Mouse (Mus musculus) heart, embryonic 10.5 days (tissue): ENCODE measurements around the gene Myo5a. TPM values are rescaled to one million over a fixed set of nuclear protein-coding genes. Genes with fewer than 3 reads are reported as not detected.

Experiments used
- DNase-seq: peaks from one replicate; pipeline ENCODE4 v3.0.0-alpha.2; 2017; ENCODE audit warnings: low spot score
- H3K27ac ChIP-seq: fragments of 300-500 bp; sonication (generic); 2 replicates; pipeline ENCODE4 v1.5.1; 2016; ENCODE audit warnings: mild to moderate bottlenecking
- H3K27me3 ChIP-seq: fragments of 300-500 bp; sonication (generic); 2 replicates; pipeline ENCODE4 v1.6.1; 2016; ENCODE audit warnings: mild to moderate bottlenecking; ENCODE audit not compliant: poor library complexity, insufficient read depth, severe bottlenecking
- H3K36me3 ChIP-seq: fragments of 300-500 bp; sonication (generic); 2 replicates; pipeline ENCODE4 v1.6.1; 2016; ENCODE audit warnings: mild to moderate bottlenecking, moderate library complexity
- H3K4me1 ChIP-seq: fragments of 300-500 bp; sonication (generic); 2 replicates; pipeline ENCODE4 v1.6.1; 2016; ENCODE audit warnings: mild to moderate bottlenecking
- H3K4me3 ChIP-seq: fragments of 300-500 bp; sonication (generic); 2 replicates; pipeline ENCODE4 v1.5.1; 2016; ENCODE audit warnings: mild to moderate bottlenecking, moderate library complexity
- H3K9me3 ChIP-seq: fragments of 300-500 bp; sonication (generic); 2 replicates; pipeline ENCODE4 v1.6.1; 2016; ENCODE audit warnings: mild to moderate bottlenecking, moderate library complexity
- WGBS: fragments of 180-500 bp; shearing (Covaris S2); methylation state at CpG from one replicate; pipeline ENCODE4 v1.1.7; 2016; 5-methylcytosine and 5-hydroxymethylcytosine counted together
- polyA plus RNA-seq: library from polyadenylated mRNA; unstranded; fragments of >200 nt; fragmentation: Nextera tagmentation; extraction: Ambion mirVana; gene quantifications from 2 replicates; pipeline ENCODE4 v1.2.1, GENCODE M21; 2016

Myo5a gene
- polyA plus RNA-seq, 1 experiment from 2014 or later, result 13.6 TPM

GRCm38 (mm10) chr9:75041840-75042525, 28.8 kb upstream of the Myo5a start:
- Histone ChIP-seq H3K4me1 (peaks cover 13% of the 10 kb centered on the region; the same call in 1 of the 2 replicates), H3K9me3 (no peaks in the 10 kb centered on the region), H3K27me3 (no peaks in the 10 kb centered on the region), H3K36me3 (peaks cover 16% of the 10 kb centered on the region), H3K27ac (no peak overlapping the region), H3K4me3 (no peak overlapping the region)
- DNase-seq, result no peak
- WGBS, result 87% methylated on average over 2 of the region's 2 CpGs

- no peak for DNase-seq
- Histone ChIP-seq H3K36me3 (peaks cover 21% of the 10 kb centered on the region), H3K27ac (no peak overlapping the region), H3K4me3 (no peak overlapping the region), H3K27me3 (no peaks in the 10 kb centered on the region), H3K9me3 (no peaks in the 10 kb centered on the region), H3K4me1 (peaks cover 8% of the 10 kb centered on the region; the same call in 1 of the 2 replicates)
- WGBS, result 88% methylated on average over 2 of the region's 2 CpGs
These were observed 27.6 kb upstream of the Myo5a start for GRCm38 (mm10) chr9:75043191-75043590.

GRCm38 (mm10) chr9:75047079-75047478, 23.7 kb upstream of the Myo5a start:
- DNase-seq, result no peak
- Histone ChIP-seq H3K27me3 (no peaks in the 10 kb centered on the region), H3K27ac (no peak overlapping the region), H3K4me3 (no peak overlapping the region), H3K4me1 (no peaks in the 10 kb centered on the region), H3K9me3 (no peaks in the 10 kb centered on the region), H3K36me3 (peaks cover 21% of the 10 kb centered on the region)

- 82% methylated on average over 3 of the region's 3 CpGs for WGBS
- H3K4me3 ChIP-seq, result no peak overlapping the region
These were observed 21.7 kb upstream of the Myo5a start for GRCm38 (mm10) chr9:75049100-75049499.

GRCm38 (mm10) chr9:75050003-75050402, 20.8 kb upstream of the Myo5a start:
- H3K36me3 ChIP-seq, result peaks cover 13% of the 10 kb centered on the region
- no peak overlapping the region for H3K4me3 ChIP-seq
- WGBS, result 37% methylated on average over 3 of the region's 3 CpGs
- DNase-seq, result no peak
- H3K4me1 ChIP-seq, result no peaks in the 10 kb centered on the region
- no peaks in the 10 kb centered on the region for H3K27me3 ChIP-seq
- H3K27ac ChIP-seq, result no peak overlapping the region
- H3K9me3 ChIP-seq, result no peaks in the 10 kb centered on the region

More at GRCm38 (mm10) chr9:75049100-75049499, 21.7 kb upstream of the Myo5a start:
- Histone ChIP-seq H3K27ac (no peak overlapping the region), H3K27me3 (no peaks in the 10 kb centered on the region), H3K9me3 (no peaks in the 10 kb centered on the region), H3K36me3 (peaks cover 16% of the 10 kb centered on the region), H3K4me1 (no peaks in the 10 kb centered on the region)
- DNase-seq, result no peak

- 83% methylated on average over 4 of the region's 4 CpGs for WGBS
- H3K9me3 ChIP-seq, result no peaks in the 10 kb centered on the region
- no peak overlapping the region for H3K4me3 ChIP-seq
- no peak overlapping the region for H3K27ac ChIP-seq
- no peak for DNase-seq
- H3K36me3 ChIP-seq, result peaks cover 13% of the 10 kb centered on the region
- no peaks in the 10 kb centered on the region for H3K27me3 ChIP-seq
- H3K4me1 ChIP-seq, result no peaks in the 10 kb centered on the region
These were observed 19.0 kb upstream of the Myo5a start for GRCm38 (mm10) chr9:75051841-75052240.

GRCm38 (mm10) chr9:75055046-75055445, 15.8 kb upstream of the Myo5a start:
- DNase-seq, result no peak
- Histone ChIP-seq H3K36me3 (peaks cover 33% of the 10 kb centered on the region), H3K9me3 (no peaks in the 10 kb centered on the region), H3K27ac (no peak overlapping the region), H3K4me1 (no peaks in the 10 kb centered on the region), H3K27me3 (no peaks in the 10 kb centered on the region), H3K4me3 (no peak overlapping the region)
- WGBS, result 93% methylated on average over 5 of the region's 5 CpGs

- no peaks in the 10 kb centered on the region for H3K4me1 ChIP-seq
- WGBS, result 77% methylated on average over 9 of the region's 9 CpGs
- H3K9me3 ChIP-seq, result no peaks in the 10 kb centered on the region
- no peak overlapping the region for H3K27ac ChIP-seq
- 0 out of 2 replicates have a peak, but pooled peaks cover under 1% of the 10 kb centered on the region for H3K36me3 ChIP-seq
- no peak for DNase-seq
- no peak overlapping the region for H3K4me3 ChIP-seq
- H3K27me3 ChIP-seq, result no peaks in the 10 kb centered on the region
These were observed 6.0 kb upstream of the Myo5a start for GRCm38 (mm10) chr9:75064678-75065331.

GRCm38 (mm10) chr9:75071029-75071705, 352 bp downstream of the Myo5a start:
- H3K9me3 ChIP-seq, result no peaks in the 10 kb centered on the region
- no peaks in the 10 kb centered on the region for H3K36me3 ChIP-seq
- no peaks in the 10 kb centered on the region for H3K27me3 ChIP-seq
- peak overlapping the region; percentile 96 for H3K27ac ChIP-seq
- under 1% methylated on average over 75 of the region's 92 CpGs for WGBS
- DNase-seq, result peak; percentile 89
- H3K4me1 ChIP-seq, result peaks cover 7% of the 10 kb centered on the region
- peak overlapping the region; percentile 88 for H3K4me3 ChIP-seq

GRCm38 (mm10) chr9:75071706-75072192, 934 bp downstream of the Myo5a start:
- H3K36me3 ChIP-seq, result no peaks in the 10 kb centered on the region
- DNase-seq, result peak; percentile 83
- no peaks in the 10 kb centered on the region for H3K9me3 ChIP-seq
- 0% methylated on average over 29 of the region's 29 CpGs for WGBS
- H3K27me3 ChIP-seq, result no peaks in the 10 kb centered on the region
- peaks cover 7% of the 10 kb centered on the region for H3K4me1 ChIP-seq
- H3K4me3 ChIP-seq, result peak overlapping the region; percentile 88
- peak overlapping the region; percentile 96 for H3K27ac ChIP-seq

- no peaks in the 10 kb centered on the region for H3K9me3 ChIP-seq
- WGBS, result 24% methylated on average over 3 of the region's 3 CpGs
- H3K4me3 ChIP-seq, result peak overlapping the region; percentile 88
- no peaks in the 10 kb centered on the region for H3K27me3 ChIP-seq
- DNase-seq, result no peak
- 0 out of 2 replicates have a peak overlapping the region, but pooled peaks have one; percentile 96 for H3K27ac ChIP-seq
- no peaks in the 10 kb centered on the region for H3K36me3 ChIP-seq
- peaks cover 7% of the 10 kb centered on the region for H3K4me1 ChIP-seq
These were observed 1.5 kb downstream of the Myo5a start for GRCm38 (mm10) chr9:75072361-75072760.

- Histone ChIP-seq H3K9me3 (no peaks in the 10 kb centered on the region), H3K4me3 (no peak overlapping the region), H3K4me1 (no peaks in the 10 kb centered on the region), H3K27ac (no peak overlapping the region), H3K27me3 (no peaks in the 10 kb centered on the region), H3K36me3 (no peaks in the 10 kb centered on the region)
- DNase-seq, result no peak
These were observed 6.4 kb downstream of the Myo5a start for GRCm38 (mm10) chr9:75077191-75077590.

- Histone ChIP-seq H3K27me3 (no peaks in the 10 kb centered on the region), H3K27ac (no peak overlapping the region)
These were observed 14.5 kb downstream of the Myo5a start for GRCm38 (mm10) chr9:75085242-75085824.

More at GRCm38 (mm10) chr9:75085242-75085824, 14.5 kb downstream of the Myo5a start:
- H3K9me3 ChIP-seq, result no peaks in the 10 kb centered on the region
- no peak overlapping the region for H3K4me3 ChIP-seq
- DNase-seq, result no peak
- no peaks in the 10 kb centered on the region for H3K36me3 ChIP-seq
- WGBS, result 66% methylated on average over 5 of the region's 5 CpGs
- peaks cover 18% of the 10 kb centered on the region; the same call in 1 of the 2 replicates for H3K4me1 ChIP-seq
